Mouse (Mus musculus) kidney, adult 2 months (tissue): ENCODE measurements around the gene Rin1.
A peak's percentile ranks its signal among the peaks of the same experiment; 100 is the strongest.

ENCODE experiments used
- CTCF ChIP-seq: fragments of 200-500 bp; conservative IDR thresholded peaks from 2 replicates; pipeline ENCODE4 v1.5.1; 2011; ENCODE audit warnings: low read depth, mild to moderate bottlenecking, control low read depth, low read length, moderate library complexity, mixed read lengths; ENCODE audit not compliant: insufficient read depth, insufficient read length
- POLR2A ChIP-seq: fragments of 200-500 bp; IDR thresholded peaks from one replicate; pipeline ENCODE4 v1.6.1; 2011; ENCODE audit warnings: low read depth, low read length, control low read depth

DNA sequence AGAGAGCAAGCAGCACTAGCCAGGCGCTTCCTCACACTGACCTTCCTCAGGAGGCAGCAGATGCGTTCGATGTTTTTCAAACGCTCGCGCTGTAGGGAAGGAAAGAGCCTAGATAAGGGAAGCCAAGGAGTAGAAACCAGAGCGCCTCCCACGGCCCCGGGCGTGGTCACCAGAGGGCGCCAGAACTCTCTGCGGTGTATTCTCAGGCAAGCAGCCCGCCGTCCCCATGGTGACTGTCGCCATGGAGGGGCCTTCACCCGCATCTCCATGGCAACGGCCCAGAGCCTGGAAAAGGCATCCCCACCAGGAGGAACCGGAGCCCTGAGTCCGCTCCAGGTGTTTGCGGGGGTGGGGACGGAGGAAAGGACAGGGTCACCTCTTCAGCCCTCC is 44.0 kb downstream of the Rin1 start:
- peak; percentile 79 for TF ChIP-seq CTCF
- TF ChIP-seq POLR2A = no peak
